Mouse (Mus musculus) heart, adult 2 months (tissue): ENCODE results near the gene Alkbh7.
A peak's percentile ranks its signal among the peaks of the same experiment; 100 is the strongest.

Experiments
- CTCF ChIP-seq: fragments of 200-600 bp; IDR thresholded peaks from 2 replicates; pipeline ENCODE4 v1.8.1; 2022; ENCODE audit warnings: antibody characterized with exemption, mild to moderate bottlenecking, moderate library complexity
- EP300 ChIP-seq: fragments of 200-500 bp; IDR thresholded peaks from 2 replicates; pipeline ENCODE4 v1.6.1; 2011; ENCODE audit warnings: low read depth, low read length, control low read depth; ENCODE audit not compliant: insufficient read depth
- POLR2A ChIP-seq: fragments of 200-500 bp; IDR thresholded peaks from 2 replicates; pipeline ENCODE4 v1.6.1; 2011; ENCODE audit warnings: mild to moderate bottlenecking, low read depth, low read length, control low read depth; ENCODE audit not compliant: insufficient read depth

DNA sequence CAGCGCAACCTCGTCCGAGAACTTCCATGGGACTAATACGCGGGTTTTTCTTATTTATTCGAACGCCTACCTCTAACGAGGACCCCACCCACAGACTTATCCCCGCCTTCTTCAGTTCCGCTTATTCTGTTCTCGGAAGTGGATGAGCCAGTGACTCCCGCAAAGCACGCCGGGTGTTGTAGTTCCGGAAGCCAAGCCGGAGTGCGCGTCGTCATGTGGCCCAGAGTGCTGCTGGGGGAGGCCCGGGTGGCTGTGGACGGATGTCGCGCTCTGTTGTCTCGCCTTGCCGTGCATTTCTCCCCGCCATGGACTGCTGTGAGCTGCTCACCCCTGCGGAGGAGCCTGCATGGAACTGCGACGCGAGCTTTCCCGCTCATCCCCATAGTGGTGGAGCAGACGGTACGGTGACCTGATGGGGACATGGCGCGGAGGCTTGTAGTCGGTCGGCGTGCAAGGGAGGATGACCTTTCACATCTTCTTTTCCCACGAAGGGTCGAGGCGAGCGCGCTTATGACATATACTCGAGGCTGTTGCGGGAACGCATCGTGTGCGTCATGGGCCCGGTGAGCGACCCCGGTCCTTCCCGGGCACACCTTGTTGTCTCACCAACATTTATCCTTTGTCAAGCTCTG is 6.9 kb upstream of the Alkbh7 start, which contains the start of gene Clpp:
- TF ChIP-seq EP300 (0 out of 2 replicates have a peak, but pooled peaks have one; percentile 32), CTCF (no peak), POLR2A (peak; percentile 94)
